Comparison of ENCODE assay signal across 16 mouse cellular contexts in genomic region chr5:64750976-64751656, GRCm38 (mm10). TPM values are rescaled to one million over a fixed set of nuclear protein-coding genes. Genes with fewer than 3 reads are reported as not detected.
DNase-seq lines count a peak whose midpoint lies in the region; ATAC-seq and TF ChIP-seq lines count a peak whose summit lies in the region.
"Had no signal": no experiment of that assay in that cellular context is flagged by ENCODE, and none has a peak within 500 bp of the region (broad histone marks: within the 10 kb centered on the region; RNA-seq: fewer than 3 reads in every experiment).

No protein-coding gene starts in this region.

- H3K4me3 ChIP-seq in lung, adult 2 months (replicated peaks; ENCODE audit: extremely low read depth, low read depth, low read length) = no peak overlapping the region
- H3K4me3 ChIP-seq in lung, postnatal 0 days (ENCODE audit: low read depth, low read length) = no peak overlapping the region
- no peak overlapping the region for H3K4me3 ChIP-seq in stomach, embryonic 16.5 days (replicated peaks; ENCODE audit: low read length)
- H3K4me3 ChIP-seq: embryonic facial prominence, embryonic 12.5 days; forebrain, embryonic 10.5 days; heart, embryonic 10.5 days; hindbrain, embryonic 12.5 days; midbrain, embryonic 10.5 days had no signal

- TF ChIP-seq EP300 in lung, postnatal 0 days (IDR thresholded peaks at IDR 0.05) = peak; percentile 80

- no peak overlapping the region for H3K27ac ChIP-seq in lung, postnatal 0 days (ENCODE audit: low read length)
- peak overlapping the region; percentile 35; the same call in 1 of the 2 replicates for H3K27ac ChIP-seq in stomach, embryonic 16.5 days (ENCODE audit: low read length)
- H3K27ac ChIP-seq: embryonic facial prominence, embryonic 12.5 days; forebrain, embryonic 10.5 days; heart, embryonic 10.5 days; hindbrain, embryonic 12.5 days; midbrain, embryonic 10.5 days had no signal

- TF ChIP-seq CTCF in lung, adult 2 months (IDR thresholded peaks at IDR 0.05; ENCODE audit: insufficient read depth, low read length) = no peak
- no peak for TF ChIP-seq CTCF in lung, postnatal 0 days (IDR thresholded peaks at IDR 0.05)

- H3K4me1 ChIP-seq in lung, adult 2 months (ENCODE audit: control insufficient read depth, insufficient read depth, low read length) = peaks cover 14% of the 10 kb centered on the region
- H3K4me1 ChIP-seq in lung, postnatal 0 days (ENCODE audit: insufficient read depth, low read depth, low read length) = peaks cover 4% of the 10 kb centered on the region; the same call in 1 of the 2 replicates
- 0 out of 2 replicates have a peak, but pooled peaks cover 6% of the 10 kb centered on the region for H3K4me1 ChIP-seq in stomach, embryonic 16.5 days (ENCODE audit: control insufficient read depth, insufficient read depth, low read length)
- H3K4me1 ChIP-seq: embryonic facial prominence, embryonic 12.5 days had no signal

- no peak overlapping the region for H3K9ac ChIP-seq in lung, postnatal 0 days (replicated peaks; ENCODE audit: low read depth)
- H3K9ac ChIP-seq in stomach, embryonic 16.5 days (ENCODE audit: low read length) = no peak overlapping the region
- H3K9ac ChIP-seq: embryonic facial prominence, embryonic 12.5 days; hindbrain, embryonic 12.5 days had no signal

- peak; percentile 7 to 21 for DNase-seq in adrenal gland, postnatal 36 days
- DNase-seq in adrenal gland, postnatal 25 days = no peak
- peak; percentile 13 to 50 for DNase-seq in lung, adult 18-20 months
- DNase-seq in lung, adult 2 months = no peak
- peak; percentile 59 for DNase-seq in lung, postnatal 0 days (ENCODE audit: low spot score)
- DNase-seq in cerebellum, adult 18-20 months = no peak
- no peak for DNase-seq in adrenal gland, postnatal 4 days (ENCODE audit: low spot score in 2 of 2)
- DNase-seq: cerebellum, adult 9-10 months; liver; spleen, adult 18-20 months had no signal

- ATAC-seq in lung, postnatal 0 days = peak; percentile 65
- ATAC-seq in stomach, embryonic 16.5 days (ENCODE audit: insufficient read depth, low FRiP score) = no peak

- no peak overlapping the region for H3K4me2 ChIP-seq in lung, postnatal 0 days (replicated peaks; ENCODE audit: low read depth, low read length)
- no peak overlapping the region for H3K4me2 ChIP-seq in stomach, embryonic 16.5 days (ENCODE audit: low read depth, low read length)
- H3K4me2 ChIP-seq: embryonic facial prominence, embryonic 12.5 days; hindbrain, embryonic 12.5 days had no signal

- H3K9me3 ChIP-seq in lung, postnatal 0 days (ENCODE audit: low read length) = no peaks in the 10 kb centered on the region
- H3K9me3 ChIP-seq in stomach, embryonic 16.5 days (replicated peaks; ENCODE audit: control insufficient read depth, low read length) = no peaks in the 10 kb centered on the region
- H3K9me3 ChIP-seq: embryonic facial prominence, embryonic 12.5 days; forebrain, embryonic 10.5 days; heart, embryonic 10.5 days; hindbrain, embryonic 12.5 days; midbrain, embryonic 10.5 days had no signal

- H3K27me3 ChIP-seq in lung, postnatal 0 days (replicated peaks; ENCODE audit: insufficient read depth, low read length) = no peaks in the 10 kb centered on the region
- no peaks in the 10 kb centered on the region for H3K27me3 ChIP-seq in stomach, embryonic 16.5 days (ENCODE audit: control insufficient read depth, insufficient read depth, low read length)
- H3K27me3 ChIP-seq: embryonic facial prominence, embryonic 12.5 days; hindbrain, embryonic 12.5 days had no signal

- TF ChIP-seq POLR2A in lung, adult 2 months (IDR thresholded peaks at IDR 0.05; ENCODE audit: borderline replicate concordance, extremely low read depth, low read depth, low read length) = no peak

- whole genome bisulfite sequencing in lung, adult 2 months = 22% methylated on average over 7 of the region's 7 CpGs
- 15% methylated on average over 7 of the region's 7 CpGs for WGBS in lung, postnatal 0 days
- WGBS in stomach, embryonic 16.5 days = 35% methylated on average over 7 of the region's 7 CpGs

- no peaks in the 10 kb centered on the region for H3K36me3 ChIP-seq in lung, postnatal 0 days (ENCODE audit: insufficient read depth, low read length)
- no peaks in the 10 kb centered on the region for H3K36me3 ChIP-seq in stomach, embryonic 16.5 days (ENCODE audit: control insufficient read depth, insufficient read depth, low read length)
- H3K36me3 ChIP-seq: embryonic facial prominence, embryonic 12.5 days; forebrain, embryonic 10.5 days; heart, embryonic 10.5 days; hindbrain, embryonic 12.5 days; midbrain, embryonic 10.5 days had no signal

RNA-seq across cellular contexts. Expression of gene Klf3, which starts 52.1 kb away (rescaled TPM):
- total RNA-seq in adrenal gland, postnatal 36 days (2021) = 10 to 100 TPM; 56.1 to 68.3 TPM
- 61.6 and 74.6 TPM in 2 replicates for total RNA-seq in adrenal gland, postnatal 25 days (2021)
- polyA plus RNA-seq in lung, adult 2 months (2012; rRNA removed) = 113 and 129 TPM in 2 replicates
- polyA plus RNA-seq in lung, postnatal 0 days (2015; fragmentation: Nextera tagmentation; extraction: Ambion mirVana) = 89.7 and 104 TPM in 2 replicates
- 63.7 and 66.8 TPM in 2 replicates for polyA plus RNA-seq in stomach, embryonic 16.5 days (2015; fragmentation: Nextera tagmentation; extraction: Ambion mirVana)
- total RNA-seq in adrenal gland, postnatal 4 days (2021) = 10 to 100 TPM; 87.3 to 91.7 TPM

Comparison
In these comparisons a context has a peak if more than half of its experiments do, and no peak if none do; other contexts are left out.
1. DNase-seq: peak in adrenal gland, postnatal 36 days (2 of 2), lung, adult 18-20 months (2 of 2) and lung, postnatal 0 days (single experiment); none in adrenal gland, postnatal 25 days (single experiment), lung, adult 2 months (single experiment), cerebellum, adult 18-20 months (0 of 2) and adrenal gland, postnatal 4 days (0 of 2).